Mouse (Mus musculus): ENCODE measurements around the gene Faap20. TPM values are rescaled to one million over a fixed set of nuclear protein-coding genes. Genes with fewer than 3 reads are reported as not detected.

Faap20 gene
- total RNA-seq, 2 experiments from 2014 or later, result 46.6 to 54.5 TPM

DNA sequence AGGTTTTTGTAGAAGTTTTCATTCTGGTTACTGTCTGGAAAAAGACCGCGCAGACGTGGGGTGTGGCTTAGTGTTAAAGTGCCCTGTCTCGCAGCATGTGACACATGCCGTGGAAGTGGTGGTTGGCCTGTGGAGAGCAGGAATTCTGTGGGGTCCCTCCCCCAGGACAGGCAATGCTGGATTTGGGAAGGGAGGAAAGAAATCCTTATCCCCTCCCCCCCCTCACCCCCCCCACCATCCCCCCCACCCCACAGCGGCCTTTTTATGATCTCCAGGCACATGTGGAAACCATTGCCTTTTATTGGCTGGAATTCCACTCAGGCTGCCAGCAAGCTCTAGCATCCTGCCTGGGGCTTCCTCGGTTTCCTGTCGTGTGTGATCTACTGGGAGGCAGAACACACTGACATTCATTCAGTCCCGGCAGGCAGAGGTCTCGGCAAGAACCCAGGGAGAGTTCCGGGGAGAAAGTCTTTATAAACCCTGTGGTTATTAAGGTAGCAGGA, 33.5 kb downstream of the Faap20 start:
- DNase-seq (ENCODE audit: low spot score in 2 of 2), result no peak

DNA sequence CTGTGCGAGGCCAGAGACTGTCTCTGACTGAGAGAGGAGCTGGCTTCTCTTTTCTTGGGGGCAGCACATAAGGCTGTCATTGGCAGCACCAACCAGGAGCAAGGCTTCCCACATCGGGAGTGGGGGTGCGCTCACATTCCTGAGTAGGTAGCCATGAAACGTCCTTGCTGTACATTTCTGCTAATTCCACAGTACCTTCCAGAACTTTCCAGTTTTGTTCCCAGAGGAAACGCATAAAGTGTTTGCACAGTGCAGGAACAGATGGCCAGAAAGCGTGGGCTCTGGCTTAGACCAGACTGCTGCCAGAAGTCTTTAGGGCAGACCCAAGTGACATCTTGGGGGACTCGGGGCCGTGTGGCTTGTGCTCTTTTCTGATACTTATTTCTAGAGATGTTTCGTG, 34.0 kb downstream of the Faap20 start:
- no peak for DNase-seq (ENCODE audit: low spot score in 2 of 2)

DNA sequence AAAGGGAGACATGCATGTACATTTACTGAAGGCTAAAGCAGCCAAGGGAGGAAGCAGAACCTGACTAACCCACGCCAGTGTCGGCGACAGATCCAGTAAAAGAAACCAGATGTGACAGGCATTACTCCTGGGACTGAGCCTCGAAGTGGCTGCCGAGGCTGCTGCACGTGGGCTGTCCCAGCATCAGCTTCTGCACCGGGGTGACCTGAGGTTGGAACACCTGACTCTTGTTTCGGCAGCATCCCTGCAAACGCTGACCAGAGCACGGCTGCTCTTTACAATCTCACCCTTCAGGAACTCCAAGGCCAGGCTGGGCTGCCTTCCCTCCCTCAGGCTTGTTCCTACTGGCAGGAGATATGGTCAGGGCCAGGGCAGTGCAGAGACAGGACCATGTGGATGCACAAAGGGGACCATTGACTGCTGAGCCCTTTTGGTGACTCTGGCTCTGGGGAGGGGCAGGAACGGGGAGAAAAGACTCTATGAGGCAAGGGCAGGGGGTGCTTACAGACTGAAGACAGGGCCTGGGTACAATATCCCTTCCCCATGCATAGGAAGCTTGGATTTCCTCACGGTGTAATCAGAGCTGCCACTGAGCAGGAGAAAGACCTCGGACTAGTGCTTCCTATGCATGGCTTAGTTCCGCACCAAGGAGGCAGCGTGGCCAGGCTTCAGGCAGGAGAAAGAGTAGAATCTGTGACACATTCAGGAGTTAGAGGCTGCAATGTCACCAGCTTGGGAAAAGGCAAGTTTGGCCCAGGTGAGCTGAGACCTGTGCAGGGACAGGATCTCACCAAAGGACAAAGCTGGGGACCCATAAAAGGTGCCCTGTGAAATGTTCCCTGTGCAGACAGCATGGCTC, 35.1 kb downstream of the Faap20 start:
- no peak for DNase-seq (ENCODE audit: low spot score in 2 of 2)

DNA sequence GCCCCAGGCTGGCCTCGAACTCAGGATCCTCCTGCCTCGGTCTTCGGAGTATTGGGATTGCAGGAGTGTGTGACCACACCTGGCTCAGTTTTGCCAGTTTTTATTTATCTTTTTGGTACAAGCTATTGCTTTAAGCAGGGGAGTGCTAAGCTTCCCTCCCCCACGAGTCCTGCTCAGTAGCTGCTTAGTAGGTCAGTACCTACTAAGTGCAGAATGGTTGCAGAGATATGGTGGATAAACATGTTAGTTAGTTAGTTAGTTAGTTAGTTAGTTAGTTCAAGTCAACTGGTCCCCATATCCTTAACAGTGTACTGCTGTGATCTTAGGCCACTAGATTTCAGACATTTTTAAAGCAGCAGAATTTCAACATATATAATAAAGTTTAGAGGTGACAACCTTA, 36.5 kb downstream of the Faap20 start:
- DNase-seq (ENCODE audit: low spot score in 2 of 2), result no peak

DNA sequence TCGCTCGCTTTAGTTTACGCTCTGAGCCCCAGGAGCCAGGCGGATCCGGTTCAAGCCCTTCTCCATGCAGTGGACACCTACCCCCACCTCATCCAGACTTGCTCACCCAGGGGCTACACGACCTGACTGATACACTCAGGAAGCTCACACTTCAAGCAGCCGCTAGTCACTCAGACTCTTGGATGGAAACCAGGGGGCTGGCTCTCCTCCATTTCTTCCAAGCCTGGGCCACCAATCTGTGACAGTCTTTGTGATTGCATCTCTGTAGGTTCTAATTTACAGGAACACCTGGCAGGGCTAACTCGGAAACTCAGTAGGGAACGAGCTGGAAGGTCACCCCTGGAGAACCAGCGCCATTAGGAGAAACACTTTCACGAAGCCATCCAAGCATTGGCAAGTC, 38.1 kb downstream of the Faap20 start:
- no peak for DNase-seq (ENCODE audit: low spot score in 2 of 2)

DNA sequence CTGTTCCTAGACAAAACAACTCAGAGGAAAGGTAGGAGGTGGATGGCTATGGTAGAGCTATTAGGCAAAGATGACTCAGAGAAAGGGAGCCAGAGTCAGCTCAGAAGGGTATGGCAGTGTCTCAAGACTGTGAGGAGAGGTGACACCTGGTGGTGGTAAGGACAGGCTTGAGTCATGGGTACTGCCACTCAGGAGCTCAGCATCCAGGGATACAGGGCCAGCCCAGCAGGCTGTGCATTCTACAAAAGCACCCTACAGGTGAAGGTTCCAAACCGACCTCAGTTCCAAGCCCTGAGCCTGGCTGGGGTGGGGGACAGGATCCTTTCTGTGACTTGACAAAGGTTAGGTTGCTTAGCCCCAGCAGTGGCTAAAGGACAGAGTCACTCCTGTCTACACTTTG, 39.0 kb downstream of the Faap20 start:
- DNase-seq (ENCODE audit: low spot score in 2 of 2), result no peak

DNA sequence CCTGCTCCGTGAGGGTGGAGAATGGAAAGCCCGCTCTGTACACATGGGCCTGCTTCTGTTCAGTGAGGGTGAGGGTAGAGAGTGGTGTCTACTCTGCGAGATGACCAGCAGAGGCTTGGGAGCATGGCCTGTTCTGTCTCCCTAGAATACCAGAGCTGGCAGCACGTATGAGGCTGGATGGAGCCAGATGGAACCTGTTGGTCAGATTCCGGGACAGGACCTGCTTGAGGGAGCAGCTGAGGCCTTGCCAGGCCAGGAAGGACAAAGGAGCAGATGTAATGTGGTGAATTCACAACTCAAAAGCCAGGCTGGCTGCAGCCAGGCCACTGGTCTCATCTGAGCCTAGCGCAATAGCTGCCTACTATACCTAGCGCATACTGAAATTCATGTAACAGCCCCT, 40.4 kb downstream of the Faap20 start:
- DNase-seq (ENCODE audit: low spot score in 2 of 2), result no peak

DNA sequence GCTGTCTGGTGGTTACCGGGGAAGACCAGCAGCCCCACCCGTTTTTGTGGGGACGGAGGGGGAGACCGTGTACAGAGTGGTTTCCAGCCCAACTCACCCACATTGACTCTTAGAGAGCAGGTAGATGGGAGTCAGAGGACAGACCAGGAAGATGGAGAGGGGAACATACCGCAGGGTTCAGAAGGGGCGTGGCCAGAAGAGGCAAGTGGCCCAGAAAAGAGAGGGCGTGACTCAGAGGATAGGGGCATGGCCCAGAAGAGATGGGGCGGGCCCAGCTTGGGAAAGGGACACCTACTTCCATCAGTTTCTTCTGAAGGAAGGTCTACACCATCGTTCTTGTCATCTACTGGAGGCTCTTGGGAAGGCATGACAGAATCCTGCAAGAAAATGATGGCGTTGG, 43.3 kb downstream of the Faap20 start:
- no peak for DNase-seq (ENCODE audit: low spot score in 2 of 2)

DNA sequence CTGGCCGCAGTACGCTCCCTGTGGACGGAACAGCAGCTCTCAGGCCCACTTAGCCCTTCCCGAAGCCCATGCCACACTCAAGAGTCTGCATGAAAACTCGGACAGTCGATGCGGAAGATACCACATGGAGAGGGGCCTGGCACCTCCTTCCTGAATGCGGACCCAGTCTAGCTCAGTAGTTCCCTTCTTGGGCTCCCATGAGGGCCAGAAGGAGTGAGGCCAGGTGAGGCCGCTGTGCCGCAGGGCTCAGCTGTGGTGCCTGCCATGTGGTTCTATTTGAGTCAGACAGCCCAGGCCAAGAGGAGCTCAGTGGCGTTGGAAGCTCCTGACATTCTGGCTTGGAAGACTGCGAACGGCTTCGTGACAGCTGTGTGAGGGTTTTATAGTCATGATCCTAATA, 44.8 kb downstream of the Faap20 start:
- DNase-seq (ENCODE audit: low spot score in 2 of 2), result no peak

DNA sequence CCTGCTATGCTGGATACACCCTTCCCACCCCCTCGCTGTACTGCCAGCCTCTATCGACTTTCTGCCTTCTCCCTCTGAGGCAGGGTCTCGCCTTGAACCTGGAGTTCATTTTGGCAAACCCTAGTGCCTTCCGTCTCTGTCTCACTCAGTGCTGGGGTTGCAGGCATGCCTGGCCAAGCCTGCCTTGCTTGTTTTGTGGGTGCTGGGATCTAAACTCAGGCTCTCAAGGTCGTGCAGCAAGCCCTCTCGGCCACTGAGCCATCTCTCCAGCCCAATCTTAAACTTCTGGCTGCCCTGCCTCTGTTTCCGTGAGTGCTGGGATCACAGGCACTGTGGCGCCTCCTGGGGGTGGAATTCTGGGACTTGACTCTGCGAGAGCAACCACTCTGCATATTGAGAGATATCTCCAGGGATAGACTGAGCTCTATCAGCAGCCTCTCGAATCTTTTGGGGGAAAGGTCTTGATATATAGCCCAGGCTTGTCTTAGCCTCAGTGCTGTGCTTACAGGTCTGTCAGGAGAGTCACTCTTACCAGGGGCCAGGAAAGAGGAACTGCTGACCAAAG, 45.5 kb downstream of the Faap20 start:
- DNase-seq (ENCODE audit: low spot score in 2 of 2), result no peak

DNA sequence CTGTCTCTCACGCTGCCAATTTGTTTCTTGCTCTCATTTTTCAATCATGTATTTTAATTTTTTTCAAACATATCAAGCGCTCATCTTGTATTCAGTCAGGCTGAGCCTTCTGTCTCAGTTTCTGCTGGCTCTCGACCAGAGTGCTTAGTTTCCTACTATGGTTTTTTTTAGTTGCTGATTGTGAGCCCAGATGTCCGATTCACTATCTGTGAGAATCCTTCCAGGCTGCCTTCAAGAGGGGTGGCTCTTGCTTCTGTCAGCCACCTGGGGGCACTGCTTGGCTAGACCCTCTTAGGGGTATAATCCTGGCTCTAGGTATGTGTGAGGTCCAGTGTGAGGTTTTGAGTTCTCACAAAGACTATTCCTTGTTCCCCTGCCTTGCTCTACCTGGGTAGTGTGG, 46.4 kb downstream of the Faap20 start:
- no peak for DNase-seq (ENCODE audit: low spot score in 2 of 2)

DNA sequence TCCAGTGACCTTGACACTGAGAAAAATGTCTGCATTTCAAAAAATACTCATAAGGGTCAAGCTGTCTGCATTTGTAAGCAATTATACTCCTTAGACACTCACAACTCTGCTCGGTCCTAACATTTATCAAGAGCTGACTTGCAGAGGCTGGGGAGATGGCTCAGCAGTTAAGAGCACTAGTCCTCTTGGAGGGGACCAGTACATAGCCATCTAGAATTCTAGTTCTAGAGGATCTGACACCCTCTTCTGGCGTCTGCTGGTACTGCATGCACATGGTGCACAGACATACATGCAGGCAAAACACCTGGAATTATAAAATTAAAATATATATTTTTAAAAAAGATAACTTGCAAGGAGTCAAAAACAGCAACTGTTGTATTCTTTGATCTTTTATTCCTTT, 47.5 kb downstream of the Faap20 start:
- DNase-seq (ENCODE audit: low spot score in 2 of 2), result peak in 1 of 2 experiments; percentile 38

DNA sequence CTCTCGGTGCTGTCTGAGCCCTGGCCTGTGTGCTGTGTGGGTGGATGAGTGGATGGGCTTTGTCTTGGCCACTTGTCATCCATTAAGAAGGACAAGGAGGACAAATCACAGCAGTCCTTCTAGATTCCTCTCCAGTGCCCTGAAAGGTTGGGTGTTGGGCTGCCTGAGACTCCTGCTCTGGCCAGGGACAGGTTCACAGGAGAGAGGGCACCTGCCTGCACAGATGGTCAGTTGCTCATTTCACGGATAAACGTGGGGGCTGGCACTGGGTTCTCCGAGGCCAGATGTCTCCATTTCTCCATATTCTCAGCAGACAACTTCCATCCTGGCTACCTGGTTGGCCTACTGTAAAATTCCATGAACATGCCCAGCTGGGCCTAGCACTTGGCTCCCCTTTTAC, 49.2 kb downstream of the Faap20 start:
- DNase-seq (ENCODE audit: low spot score in 2 of 2), result no peak

DNA sequence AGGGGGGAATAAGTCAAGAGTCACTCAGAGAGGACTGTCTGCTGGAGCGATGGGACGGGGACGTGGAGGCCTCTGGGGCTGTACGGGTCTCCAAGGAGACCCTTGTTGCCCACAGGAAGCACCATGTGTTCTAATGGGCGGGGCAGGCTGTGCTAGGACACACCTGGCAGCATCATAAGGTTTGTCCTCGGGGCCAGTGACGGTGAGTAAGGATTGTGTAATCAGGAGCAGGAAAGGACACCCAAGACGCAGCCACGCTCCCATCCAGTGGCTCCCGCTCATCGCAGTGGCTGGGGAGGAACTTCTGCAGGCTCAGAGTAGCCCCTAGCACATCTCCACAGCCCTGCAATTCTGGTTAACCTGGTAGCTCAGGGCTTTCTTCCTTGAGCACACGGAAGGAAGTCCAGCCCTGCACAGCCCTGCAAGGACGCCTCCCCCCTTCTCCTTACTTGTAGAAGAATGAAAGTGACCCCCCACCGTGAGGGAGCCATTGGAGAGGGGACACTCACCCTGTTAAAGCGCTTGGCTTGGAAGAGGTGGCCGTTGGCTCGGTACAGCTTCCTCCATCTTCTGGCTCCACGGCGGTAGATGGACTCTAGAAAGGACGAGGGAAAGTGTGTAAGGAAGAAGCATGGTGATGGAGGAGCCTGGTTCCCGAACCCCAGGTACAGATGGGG, 51.0 kb downstream of the Faap20 start:
- no peak for DNase-seq (ENCODE audit: low spot score in 2 of 2)

DNA sequence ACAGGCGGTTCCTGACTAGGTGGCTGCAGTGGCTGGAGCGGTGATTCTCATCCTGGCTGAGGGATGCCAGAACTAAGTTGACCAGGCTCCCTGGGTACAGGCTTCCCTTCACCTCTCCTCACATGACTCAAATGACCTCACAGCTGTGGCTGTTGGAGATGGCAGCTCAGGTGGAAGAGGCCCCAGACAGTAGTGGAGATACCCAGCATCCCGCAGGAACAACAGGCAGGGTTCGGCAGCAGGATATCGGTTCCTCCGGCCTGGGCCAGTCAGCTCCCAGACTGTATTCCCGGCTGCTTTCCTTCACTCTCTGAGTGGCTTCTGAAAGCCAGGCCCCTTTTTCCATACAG, 51.5 kb downstream of the Faap20 start:
- no peak for DNase-seq (ENCODE audit: low spot score in 2 of 2)

DNA sequence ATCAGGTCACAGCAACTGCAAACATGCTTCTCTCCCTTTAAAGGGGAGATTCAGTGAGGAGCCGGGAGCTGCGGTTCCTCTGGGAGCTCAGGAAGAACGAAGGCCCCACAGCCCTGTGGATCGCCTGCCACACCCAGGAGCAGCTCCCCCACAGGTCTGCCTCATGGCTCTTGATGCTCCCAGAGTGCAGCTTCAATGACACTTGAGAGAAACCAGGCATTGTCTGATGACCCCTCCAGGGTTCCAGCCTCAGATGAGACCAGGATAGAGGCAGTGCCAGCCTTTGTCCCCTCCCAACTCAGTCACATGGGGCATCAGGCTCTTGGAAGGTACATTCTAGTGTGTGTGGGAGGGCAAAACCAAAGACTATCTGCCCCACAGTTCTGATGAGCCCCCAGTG, 52.4 kb downstream of the Faap20 start:
- DNase-seq (ENCODE audit: low spot score in 2 of 2), result no peak

DNA sequence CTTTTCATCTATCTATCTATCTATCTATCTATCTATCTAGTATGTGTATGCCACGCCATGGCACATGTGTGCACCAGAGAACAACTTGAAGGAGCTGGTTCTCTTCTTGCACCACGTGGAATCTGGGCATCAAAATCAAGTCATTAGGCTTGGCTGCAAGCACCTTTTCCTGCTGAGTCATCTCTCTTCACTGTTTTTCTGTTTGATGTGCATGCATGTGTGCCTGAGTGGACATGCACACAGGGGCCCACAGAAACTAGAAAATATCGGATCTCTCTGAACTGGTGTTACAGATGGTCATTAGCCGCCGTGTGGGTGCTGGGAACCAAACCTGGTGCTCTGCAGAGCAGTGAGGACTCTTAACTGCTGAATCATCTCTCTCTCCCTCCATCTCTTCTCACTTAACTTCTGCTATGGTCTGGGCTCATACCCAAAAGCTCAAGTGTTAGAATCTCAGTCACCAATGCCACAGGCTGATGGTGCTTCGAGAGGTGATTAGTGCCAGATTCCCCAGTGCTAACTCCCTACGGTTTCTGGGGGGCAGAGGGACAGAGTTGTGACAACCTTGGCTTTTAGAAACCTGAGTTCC, 55.0 kb downstream of the Faap20 start:
- no peak for DNase-seq (ENCODE audit: low spot score in 2 of 2)

DNA sequence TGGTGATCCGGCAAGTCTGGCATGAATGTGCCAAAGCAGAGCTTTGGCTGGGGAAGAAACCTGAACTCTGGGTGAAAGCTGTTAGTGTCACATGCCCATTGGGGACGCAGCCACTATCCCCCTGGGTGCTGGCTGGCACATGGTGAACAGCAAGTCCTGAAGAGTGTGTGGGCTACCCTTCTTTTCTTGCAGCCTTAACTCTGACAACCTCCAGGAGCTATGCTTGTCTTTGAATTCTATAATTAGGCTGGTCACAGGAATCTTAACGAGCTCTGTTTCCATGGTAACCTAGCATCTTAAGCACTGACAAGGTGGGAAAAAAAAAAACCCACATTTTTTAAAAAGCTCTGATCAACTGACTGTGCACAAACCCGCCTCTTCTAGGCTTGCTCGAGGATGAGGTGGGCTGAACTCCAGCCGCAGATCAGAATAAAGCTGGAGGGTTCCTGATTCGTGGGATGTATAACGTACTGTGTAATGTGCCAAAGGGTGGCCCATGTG, 56.0 kb downstream of the Faap20 start:
- DNase-seq (ENCODE audit: low spot score in 2 of 2), result no peak

Measured in adrenal gland, adult 18-20 months (tissue).